Mouse (Mus musculus) forebrain, embryonic 11.5 days (tissue): ENCODE measurements around the gene Rpl13a. TPM values are rescaled to one million over a fixed set of nuclear protein-coding genes. Genes with fewer than 3 reads are reported as not detected.
"Not testable (repeated sequence)": the region's sequence is repeated elsewhere in the genome, so short reads cannot be mapped to it uniquely, and the experiment has no call there.

Source experiments
- ATAC-seq: fragments of 200-750 bp; cut with Nextera tagmentation; replicated peaks from 2 replicates; pipeline ENCODE4 v1.8.0; 2017; ENCODE audit warnings: moderate TSS enrichment; ENCODE audit not compliant: low FRiP score
- DNase-seq: peaks from one replicate; pipeline ENCODE4 v3.0.0-alpha.2; 2017; ENCODE audit warnings: low spot score
- H3K27ac ChIP-seq: fragments of 300-500 bp; sonication (generic); 2 replicates; pipeline ENCODE4 v1.5.1; 2014; ENCODE audit warnings: low read depth, low read length
- H3K27me3 ChIP-seq: fragments of 300-500 bp; sonication (generic); 2 replicates; pipeline ENCODE4 v1.6.1; 2014; ENCODE audit warnings: mild to moderate bottlenecking, low read length, mixed read lengths; ENCODE audit not compliant: control insufficient read depth, insufficient read depth
- H3K36me3 ChIP-seq: fragments of 300-500 bp; sonication (generic); 2 replicates; pipeline ENCODE4 v1.6.1; 2014; ENCODE audit warnings: mild to moderate bottlenecking, low read length, moderate library complexity, mixed read lengths; ENCODE audit not compliant: control insufficient read depth, insufficient read depth
- H3K4me1 ChIP-seq: fragments of 300-500 bp; sonication (generic); replicated peaks from 2 replicates; pipeline ENCODE4 v1.6.1; 2014; ENCODE audit warnings: low read length, mixed read lengths; ENCODE audit not compliant: control insufficient read depth, insufficient read depth
- H3K4me2 ChIP-seq: fragments of 300-500 bp; sonication (generic); 2 replicates; pipeline ENCODE4 v1.6.1; 2014; ENCODE audit warnings: low read depth, mild to moderate bottlenecking, low read length, moderate library complexity, mixed read lengths; ENCODE audit not compliant: severe bottlenecking
- H3K4me3 ChIP-seq: fragments of 300-500 bp; sonication (generic); 2 replicates; pipeline ENCODE4 v1.5.1; 2014; ENCODE audit warnings: low read depth, low read length
- H3K9ac ChIP-seq: fragments of 300-500 bp; sonication (generic); 2 replicates; pipeline ENCODE4 v1.6.1; 2014; ENCODE audit warnings: low read length
- H3K9me3 ChIP-seq: fragments of 300-500 bp; sonication (generic); 2 replicates; pipeline ENCODE4 v1.6.1; 2016; ENCODE audit warnings: low read length, mixed read lengths; ENCODE audit not compliant: control insufficient read depth
- WGBS: fragments of 180-500 bp; shearing (Covaris S2); extraction: QIAGEN DNeasy Blood & Tissue Kit; methylation state at CpG from one replicate; pipeline ENCODE4 v1.1.7; 2014; 5-methylcytosine and 5-hydroxymethylcytosine counted together
- polyA plus RNA-seq: library from polyadenylated mRNA; unstranded; fragments of >200 nt; fragmentation: Nextera tagmentation; extraction: Ambion mirVana; gene quantifications from 2 replicates; pipeline ENCODE4 v1.2.1, GENCODE M21; 2014

Gene Rpl13a
- 1,136 and 1,164 TPM in 2 replicates for polyA plus RNA-seq

DNA sequence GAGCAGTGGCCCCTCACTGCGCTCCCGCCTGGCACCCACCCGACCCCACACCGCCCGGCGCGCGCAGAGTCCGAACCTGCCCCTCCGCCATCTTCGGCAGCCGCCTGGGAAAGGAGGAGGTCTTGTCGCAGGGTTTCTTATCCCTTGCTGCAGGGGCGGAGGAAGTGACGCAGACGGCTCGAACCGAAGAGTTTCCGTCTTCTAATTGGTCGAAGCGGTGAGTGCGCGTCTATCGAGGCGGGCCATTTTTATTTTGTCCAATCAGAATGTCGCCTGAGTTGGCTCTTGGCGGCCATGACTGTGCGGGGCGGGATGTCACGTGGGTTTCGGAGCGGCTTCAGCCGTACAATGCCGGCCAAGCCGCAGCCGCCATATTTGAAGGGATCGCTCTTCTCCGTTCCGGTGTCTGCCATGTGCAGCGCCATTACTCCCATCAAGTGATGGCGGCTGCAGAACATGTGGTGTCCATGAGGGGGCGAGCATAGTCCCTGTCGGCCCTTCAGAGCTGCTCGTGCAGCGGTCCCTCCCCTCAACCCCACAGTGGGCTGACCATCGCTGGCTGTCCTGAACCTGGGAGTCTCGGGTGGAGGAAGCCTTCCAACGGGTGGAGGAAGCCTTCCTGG lies at the start of gene Rpl13a:
Gene Rpl13a (minus strand): TSS at position 138 of the 623 bp plus-strand sequence.
- peak; percentile 99 for DNase-seq
- ATAC-seq = peak; percentile 93
- Histone ChIP-seq H3K4me3 (peak within 1 kb of the TSS; percentile 97), H3K4me2 (peak within 1 kb of the TSS; percentile 97), H3K36me3 (peaks cover 9% of the 10 kb centered on the region), H3K9ac (peak within 1 kb of the TSS; percentile 100), H3K9me3 (no peaks in the 10 kb centered on the region), H3K27me3 (no peaks in the 10 kb centered on the region), H3K27ac (peak within 1 kb of the TSS; percentile 90), H3K4me1 (peaks cover 22% of the 10 kb centered on the region)
- 0% methylated on average over 48 of the region's 48 CpGs for WGBS

DNA sequence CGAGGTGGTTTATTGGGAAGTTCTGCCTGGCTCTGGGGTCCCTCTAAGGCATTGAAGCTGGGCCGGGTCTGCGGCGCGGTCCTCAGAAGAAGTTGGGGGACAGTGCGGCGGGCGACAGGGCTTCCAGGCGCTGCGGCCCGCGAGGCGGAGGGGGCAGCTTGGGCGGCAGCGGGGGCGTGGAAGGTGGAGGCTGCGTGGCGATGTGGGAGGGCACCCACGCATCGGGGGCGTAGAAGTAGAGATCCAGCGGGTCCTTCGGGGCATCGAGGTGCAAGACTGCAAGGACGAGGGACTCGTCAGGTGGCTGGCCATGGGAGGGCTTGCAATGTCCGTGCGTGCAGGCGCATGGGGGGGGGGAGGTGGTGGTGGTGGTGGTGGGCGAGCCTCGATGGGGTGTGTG lies 47.8 kb upstream of the Rpl13a start:
- Histone ChIP-seq H3K27ac (no peak overlapping the region), H3K9me3 (no peaks in the 10 kb centered on the region), H3K4me3 (0 out of 2 replicates have a peak overlapping the region, but pooled peaks have one; percentile 13), H3K36me3 (no peaks in the 10 kb centered on the region), H3K4me2 (peak overlapping the region; percentile 38; the same call in 1 of the 2 replicates), H3K4me1 (peaks cover 10% of the 10 kb centered on the region), H3K9ac (0 out of 2 replicates have a peak overlapping the region, but pooled peaks have one; percentile 20), H3K27me3 (peaks cover 73% of the 10 kb centered on the region)
- 3% methylated on average over 29 of the region's 31 CpGs for WGBS
- no peak for DNase-seq
- ATAC-seq = no peak

DNA sequence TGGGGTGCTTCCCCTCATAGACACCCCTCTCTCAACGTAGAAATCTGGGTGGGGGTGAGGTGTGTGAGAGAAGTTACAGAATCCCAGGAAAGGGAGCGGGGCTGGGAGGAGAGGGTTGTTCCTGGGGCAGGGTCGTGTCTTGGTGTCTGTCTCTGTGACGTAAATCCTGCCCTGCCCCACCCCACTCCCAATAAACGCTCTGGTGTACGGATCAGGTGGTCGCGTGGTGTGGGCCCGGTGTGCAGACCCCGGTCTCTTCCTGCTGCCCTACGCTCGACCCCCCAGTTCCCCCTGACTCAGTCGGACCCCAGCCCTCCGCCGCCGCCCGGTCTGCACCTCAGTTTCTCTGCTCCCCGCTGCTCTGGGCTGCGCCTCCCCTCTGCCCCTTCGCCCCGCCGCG lies 47.4 kb upstream of the Rpl13a start:
- DNase-seq (no peak), ATAC-seq (no peak)
- H3K4me1 ChIP-seq = peaks cover 9% of the 10 kb centered on the region
- 0 out of 2 replicates have a peak overlapping the region, but pooled peaks have one; percentile 20 for H3K9ac ChIP-seq
- H3K27ac ChIP-seq = no peak overlapping the region
- H3K9me3 ChIP-seq = no peaks in the 10 kb centered on the region
- H3K4me2 ChIP-seq = peak overlapping the region; percentile 38
- no peak overlapping the region for H3K4me3 ChIP-seq
- 1% methylated on average over 23 of the region's 23 CpGs for WGBS
- H3K27me3 ChIP-seq = peaks cover 69% of the 10 kb centered on the region
- no peaks in the 10 kb centered on the region for H3K36me3 ChIP-seq

- Histone ChIP-seq H3K9ac (no peak overlapping the region), H3K4me3 (no peak overlapping the region), H3K27me3 (peaks cover 64% of the 10 kb centered on the region), H3K36me3 (no peaks in the 10 kb centered on the region), H3K9me3 (no peaks in the 10 kb centered on the region), H3K4me2 (no peak overlapping the region), H3K27ac (no peak overlapping the region), H3K4me1 (peaks cover 7% of the 10 kb centered on the region)
- no peak for DNase-seq
- 2% methylated on average over 13 of the region's 13 CpGs for WGBS
- ATAC-seq = no peak
These were observed 46.8 kb upstream of the Rpl13a start for GRCm38 (mm10) chr7:45175398-45175797.

DNA sequence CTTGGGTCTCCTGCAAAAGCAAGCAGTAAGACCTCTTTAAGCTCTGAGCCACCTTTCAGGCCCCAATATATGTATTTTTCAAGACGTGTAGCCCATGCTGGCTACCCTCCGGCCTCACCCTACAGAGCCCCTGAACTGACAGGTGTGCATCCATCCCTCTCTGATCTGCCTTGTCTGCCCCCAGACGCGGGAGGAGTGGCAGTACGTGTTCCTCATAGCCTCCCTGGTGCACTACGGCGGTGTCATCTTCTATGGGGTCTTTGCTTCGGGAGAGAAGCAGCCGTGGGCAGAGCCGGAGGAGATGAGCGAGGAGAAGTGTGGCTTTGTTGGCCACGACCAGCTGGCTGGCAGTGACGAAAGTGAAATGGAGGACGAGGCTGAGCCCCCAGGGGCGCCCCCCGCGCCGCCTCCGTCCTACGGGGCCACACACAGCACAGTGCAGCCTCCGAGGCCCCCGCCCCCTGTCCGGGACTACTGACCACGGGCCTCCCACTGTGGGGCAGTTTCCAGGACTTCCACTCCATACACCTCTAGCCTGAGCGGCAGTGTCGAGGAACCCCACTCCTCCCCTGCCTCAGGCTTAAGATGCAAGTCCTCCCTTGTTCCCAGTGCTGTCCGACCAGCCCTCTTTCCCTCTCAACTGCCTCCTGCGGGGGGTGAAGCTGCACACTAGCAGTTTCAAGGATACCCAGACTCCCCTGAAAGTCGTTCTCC lies 46.2 kb upstream of the Rpl13a start:
- peaks cover 7% of the 10 kb centered on the region for H3K4me1 ChIP-seq
- ATAC-seq (no peak), DNase-seq (no peak)
- WGBS = 2% methylated on average over 26 of the region's 29 CpGs
- peak overlapping the region; percentile 18; the same call in 1 of the 2 replicates for H3K4me2 ChIP-seq
- no peak overlapping the region for H3K9ac ChIP-seq
- H3K9me3 ChIP-seq = peaks cover 5% of the 10 kb centered on the region
- no peaks in the 10 kb centered on the region for H3K36me3 ChIP-seq
- H3K27ac ChIP-seq = no peak overlapping the region
- H3K27me3 ChIP-seq = peaks cover 60% of the 10 kb centered on the region
- H3K4me3 ChIP-seq = 0 out of 2 replicates have a peak overlapping the region, but pooled peaks have one; percentile 7

GRCm38 (mm10) chr7:45173772-45174171 lies 45.2 kb upstream of the Rpl13a start:
- ATAC-seq, H3K36me3 ChIP-seq, H3K27ac ChIP-seq, DNase-seq, H3K4me1 ChIP-seq, H3K9me3 ChIP-seq, H3K4me2 ChIP-seq, H3K4me3 ChIP-seq, H3K9ac ChIP-seq: not testable (repeated sequence)
- 65% methylated on average over 1 of the region's 1 CpGs for WGBS
- peaks cover 59% of the 10 kb centered on the region for H3K27me3 ChIP-seq

DNA sequence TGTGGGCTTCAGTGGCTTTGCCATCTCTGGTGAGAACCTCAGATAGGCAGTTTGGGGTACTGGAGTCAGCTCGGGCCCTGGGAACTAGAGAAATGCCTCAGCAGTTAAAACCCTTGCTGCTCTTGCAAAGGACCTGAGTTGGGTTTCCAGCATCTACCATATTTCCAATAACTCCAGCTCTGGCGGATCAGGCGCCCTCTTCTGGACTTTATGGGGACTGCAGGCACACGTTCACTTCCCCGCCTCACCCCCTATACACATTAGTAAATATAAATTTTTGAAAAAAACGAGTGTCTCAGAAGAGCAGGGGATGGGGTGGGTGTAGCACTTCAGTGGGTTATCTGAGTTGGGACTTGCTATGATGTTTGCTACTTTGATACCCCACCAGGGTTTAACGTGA lies 44.4 kb upstream of the Rpl13a start:
- H3K27me3 ChIP-seq = peaks cover 59% of the 10 kb centered on the region
- peaks cover 7% of the 10 kb centered on the region for H3K4me1 ChIP-seq
- peaks cover 7% of the 10 kb centered on the region for H3K9me3 ChIP-seq
- no peaks in the 10 kb centered on the region for H3K36me3 ChIP-seq
- no peak overlapping the region for H3K4me2 ChIP-seq
- no peak overlapping the region for H3K4me3 ChIP-seq
- ATAC-seq (no peak), DNase-seq (no peak)
- 56% methylated on average over 7 of the region's 7 CpGs for WGBS
- H3K27ac ChIP-seq = no peak overlapping the region
- no peak overlapping the region for H3K9ac ChIP-seq

DNA sequence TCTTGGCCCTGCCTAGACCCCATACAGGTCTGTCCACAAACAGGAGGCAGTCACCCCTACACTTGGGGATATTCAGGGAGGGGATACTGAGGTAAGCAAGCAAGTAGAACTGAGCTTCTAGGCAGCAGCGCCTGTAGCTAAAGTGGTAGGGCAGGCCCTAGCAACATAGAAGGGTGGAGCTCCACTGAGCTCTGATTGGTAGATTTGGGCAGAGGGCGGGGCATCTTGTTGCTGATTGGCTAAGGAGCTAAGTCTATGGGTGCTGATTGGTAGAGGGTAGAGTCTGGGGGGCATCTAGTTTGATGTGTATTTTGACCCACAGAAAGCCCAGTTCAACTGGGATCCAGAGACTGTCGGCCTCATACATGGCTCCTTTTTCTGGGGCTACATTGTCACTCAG lies 40.9 kb upstream of the Rpl13a start:
- Histone ChIP-seq H3K27me3 (peaks cover 58% of the 10 kb centered on the region), H3K4me1 (no peaks in the 10 kb centered on the region; the same call in 1 of the 2 replicates), H3K4me2 (no peak overlapping the region), H3K9me3 (peaks cover 7% of the 10 kb centered on the region), H3K27ac (no peak overlapping the region), H3K9ac (no peak overlapping the region), H3K36me3 (no peaks in the 10 kb centered on the region), H3K4me3 (no peak overlapping the region)
- WGBS = 89% methylated on average over 3 of the region's 3 CpGs
- no peak for DNase-seq
- ATAC-seq = no peak
